Mouse (Mus musculus) left cerebral cortex, adult 18-20 months (tissue): ENCODE results near the gene Gm17689. TPM values are rescaled to one million over a fixed set of nuclear protein-coding genes. Genes with fewer than 3 reads are reported as not detected.

Source experiments
- DNase-seq, 2 experiments: peaks; one replicate each; pipeline ENCODE4 v3.0.0; 2021 to 2022; ENCODE audit warnings: low spot score in 2 of 2, mixed read lengths in 1 of 2
- long read RNA-seq, 2 experiments: library from polyadenylated mRNA; stranded (forward); transcript quantifications; one replicate each; pipeline ENCODE4 v2.0.0; 2021
- total RNA-seq, 2 experiments: library from RNA; stranded (reverse); gene quantifications; 2 replicates each; pipeline ENCODE4 v1.2.3; 2021

Gm17689 gene
- total RNA-seq = not detected
- long read RNA-seq, experiment 1 = 0 reads
- long read RNA-seq, experiment 2 = 0 reads

DNA sequence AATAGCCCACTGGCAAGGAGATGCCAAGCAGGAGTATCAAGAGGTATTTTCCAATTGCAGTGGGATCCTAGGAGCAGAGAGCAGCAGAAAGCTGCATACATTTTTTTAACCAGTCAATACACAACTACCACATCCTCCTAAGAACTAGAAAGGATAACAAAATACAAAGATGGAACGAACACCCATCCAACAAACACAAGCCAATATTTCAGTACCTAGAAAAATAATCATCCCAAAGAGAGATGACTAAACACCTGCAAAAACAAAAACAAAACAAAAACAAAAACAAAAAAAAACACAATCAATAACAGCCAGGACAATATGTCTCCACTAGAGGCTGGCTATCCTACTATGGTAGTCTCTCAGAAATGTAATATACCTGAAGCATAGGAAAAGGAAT, at the start of gene Gm17689:
Gene Gm17689, minus strand, starts transcription at position 101 of the 400 bp plus-strand sequence.
- DNase-seq = no peak

DNA sequence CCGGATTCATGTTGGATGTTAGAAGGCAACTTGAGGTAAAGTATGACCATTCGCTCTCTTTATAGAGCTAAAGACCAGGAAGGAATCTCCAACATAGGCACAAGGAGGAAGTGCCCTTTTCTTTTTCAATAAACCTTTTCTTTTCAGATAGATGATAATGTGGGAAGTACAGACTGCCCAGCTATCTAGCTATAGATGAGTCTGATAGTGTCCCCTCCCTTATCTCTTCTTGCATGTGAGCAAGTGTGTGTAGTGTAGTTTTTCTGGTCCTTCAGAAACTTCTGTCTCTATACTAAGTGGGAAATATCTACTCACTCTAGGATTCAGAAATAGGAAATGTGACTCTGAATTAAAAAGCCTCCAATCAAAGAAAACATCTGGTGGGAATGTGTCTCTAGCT, 40.6 kb downstream of the Gm17689 start, which contains the start of gene Gm5615:
Gene Gm5615, minus strand, starts transcription at position 101 of the 400 bp plus-strand sequence.
- DNase-seq = no peak

Other genes starting within 250 kb of the Gm17689 start
- not detected for gene Gm7257, start 150.8 kb downstream of the Gm17689 start, total RNA-seq
- not detected for gene Gm9513, start 107.0 kb downstream of the Gm17689 start, total RNA-seq
- not detected for gene Gm5615, start 40.7 kb downstream of the Gm17689 start, total RNA-seq
- not detected for gene A630095E13Rik, start 60.7 kb upstream of the Gm17689 start, total RNA-seq
- gene Acrv1, start 110.6 kb upstream of the Gm17689 start, total RNA-seq = not detected
- gene Chek1, start 144.4 kb upstream of the Gm17689 start, total RNA-seq = 1 to 10 TPM; 2.1 to 3.2 TPM
- 10 to 100 TPM; 73.9 to 77.3 TPM for gene Stt3a, start 185.0 kb upstream of the Gm17689 start, total RNA-seq
- 100 to 1,000 TPM; 107 to 120 TPM for gene Ei24, start 214.8 kb upstream of the Gm17689 start, total RNA-seq
- 100 to 1,000 TPM; 260 to 266 TPM for gene Fez1, start 239.2 kb upstream of the Gm17689 start, total RNA-seq